Mouse (Mus musculus) erythroblast, adult 5-6 weeks (primary cell): ENCODE results near the gene Ndufb11. TPM values are rescaled to one million over a fixed set of nuclear protein-coding genes. Genes with fewer than 3 reads are reported as not detected.

Experiments used
- total RNA-seq, 2 experiments: library from RNA; stranded (forward) in 1 of 2; stranded (reverse) in 1 of 2; fragments of 150-400 nt in 1 of 2; fragments of 200-764, 138-1000 nt in 1 of 2; gene quantifications; 2 replicates each; pipeline versions ENCODE4 v1.2.3 to v1.2.4; 2015 to 2017; ENCODE audit warnings: low replicate concordance in 2 of 2

Ndufb11 gene
- total RNA-seq, 2 experiments from 2014 or later, result 32.8 to 95.5 TPM

Other genes with a start within 250 kb of the Ndufb11 start
- gene Jade3, start 191.9 kb downstream of the Ndufb11 start, total RNA-seq (2015; ENCODE audit: low replicate concordance), result 2.7 and 4.4 TPM in 2 replicates
- 3.9 and 4.2 TPM in 2 replicates for gene Jade3, start 191.9 kb downstream of the Ndufb11 start, total RNA-seq (2017; ENCODE audit: low replicate concordance)
- gene Rgn, start 67.8 kb downstream of the Ndufb11 start, total RNA-seq (2015; ENCODE audit: low replicate concordance), result not detected in 2 replicates
- not detected in 2 replicates for gene Rgn, start 67.8 kb downstream of the Ndufb11 start, total RNA-seq (2017; ENCODE audit: low replicate concordance)
- 14.0 and 14.2 TPM in 2 replicates for gene Rbm10, start 116 bp downstream of the Ndufb11 start, total RNA-seq (2015; ENCODE audit: low replicate concordance)
- gene Rbm10, start 116 bp downstream of the Ndufb11 start, total RNA-seq (2017; ENCODE audit: low replicate concordance), result 16.4 and 21.4 TPM in 2 replicates
- gene Uba1, start 40.7 kb upstream of the Ndufb11 start, total RNA-seq (2015; ENCODE audit: low replicate concordance), result 57.1 and 70.5 TPM in 2 replicates
- 46.8 and 60.5 TPM in 2 replicates for gene Uba1, start 40.7 kb upstream of the Ndufb11 start, total RNA-seq (2017; ENCODE audit: low replicate concordance)
- gene Cdk16, start 70.3 kb upstream of the Ndufb11 start, total RNA-seq (2015; ENCODE audit: low replicate concordance), result 21.3 and 42.7 TPM in 2 replicates
- gene Cdk16, start 70.3 kb upstream of the Ndufb11 start, total RNA-seq (2017; ENCODE audit: low replicate concordance), result 15.2 and 20.7 TPM in 2 replicates
- 2.3 and 3.5 TPM in 2 replicates for gene Usp11, start 86.3 kb upstream of the Ndufb11 start, total RNA-seq (2015; ENCODE audit: low replicate concordance)
- 2.6 and 5.7 TPM in 2 replicates for gene Usp11, start 86.3 kb upstream of the Ndufb11 start, total RNA-seq (2017; ENCODE audit: low replicate concordance)
- 18.4 and 23.8 TPM in 2 replicates for gene Araf, start 180.2 kb upstream of the Ndufb11 start, total RNA-seq (2015; ENCODE audit: low replicate concordance)
- gene Araf, start 180.2 kb upstream of the Ndufb11 start, total RNA-seq (2017; ENCODE audit: low replicate concordance), result 9.5 and 9.9 TPM in 2 replicates